Mouse (Mus musculus) adrenal gland, postnatal 14 days (tissue): ENCODE results near the gene 2310009B15Rik. TPM values are rescaled to one million over a fixed set of nuclear protein-coding genes. Genes with fewer than 3 reads are reported as not detected.

Source experiments
- DNase-seq: peaks from one replicate; pipeline ENCODE4 v3.0.0; 2021; ENCODE audit warnings: mixed read lengths
- total RNA-seq: library from RNA; stranded (reverse); gene quantifications from 2 replicates; pipeline ENCODE4 v1.2.3, GENCODE M21; 2021

2310009B15Rik gene
- total RNA-seq, 1 experiment from 2014 or later = 15.9 TPM

- no peak for DNase-seq
These were observed 13.9 kb downstream of the 2310009B15Rik start for GRCm38 (mm10) chr1:138842756-138843155.

- no peak for DNase-seq
These were observed 14.3 kb downstream of the 2310009B15Rik start for GRCm38 (mm10) chr1:138842315-138842714.

GRCm38 (mm10) chr1:138841306-138842095, 15.2 kb downstream of the 2310009B15Rik start:
- DNase-seq = no peak

GRCm38 (mm10) chr1:138840440-138841305, 16.0 kb downstream of the 2310009B15Rik start:
- no peak for DNase-seq

- no peak for DNase-seq
These were observed 16.7 kb downstream of the 2310009B15Rik start for GRCm38 (mm10) chr1:138839809-138840430.

GRCm38 (mm10) chr1:138839291-138839690, 17.4 kb downstream of the 2310009B15Rik start:
- no peak for DNase-seq

GRCm38 (mm10) chr1:138837786-138838743, 18.6 kb downstream of the 2310009B15Rik start:
- DNase-seq = no peak

GRCm38 (mm10) chr1:138835355-138835900, 21.2 kb downstream of the 2310009B15Rik start:
- peak; percentile 36 for DNase-seq

GRCm38 (mm10) chr1:138831309-138831708, 25.3 kb downstream of the 2310009B15Rik start:
- DNase-seq = no peak

- DNase-seq = no peak
These were observed 29.8 kb downstream of the 2310009B15Rik start for GRCm38 (mm10) chr1:138826841-138827240.

- no peak for DNase-seq
These were observed 33.7 kb downstream of the 2310009B15Rik start for GRCm38 (mm10) chr1:138822985-138823322.

GRCm38 (mm10) chr1:138822255-138822984, 34.2 kb downstream of the 2310009B15Rik start:
- no peak for DNase-seq

Other genes starting within 250 kb of the 2310009B15Rik start
- gene Nek7, start 236.7 kb downstream of the 2310009B15Rik start, total RNA-seq = 44.8 and 50.4 TPM in 2 replicates
- 0.15 and 0.30 TPM in 2 replicates for gene Lhx9, start 8.3 kb downstream of the 2310009B15Rik start, total RNA-seq
- 19.3 and 23.7 TPM in 2 replicates for gene Dennd1b, start 106.6 kb upstream of the 2310009B15Rik start, total RNA-seq